Mouse (Mus musculus) gonadal fat pad, adult 2 months (tissue): ENCODE measurements at regions not wholly inside any gene's neighbourhood (a gene's known extent, or its start where the extent isn't known, plus 50 kb on each side); places are given as distances from the start of the nearest gene placed in this dataset.

ENCODE experiments used
- DNase-seq: peaks from one replicate; pipeline ENCODE4 v3.0.0-alpha.2; 2012; ENCODE audit warnings: low read depth

DNA sequence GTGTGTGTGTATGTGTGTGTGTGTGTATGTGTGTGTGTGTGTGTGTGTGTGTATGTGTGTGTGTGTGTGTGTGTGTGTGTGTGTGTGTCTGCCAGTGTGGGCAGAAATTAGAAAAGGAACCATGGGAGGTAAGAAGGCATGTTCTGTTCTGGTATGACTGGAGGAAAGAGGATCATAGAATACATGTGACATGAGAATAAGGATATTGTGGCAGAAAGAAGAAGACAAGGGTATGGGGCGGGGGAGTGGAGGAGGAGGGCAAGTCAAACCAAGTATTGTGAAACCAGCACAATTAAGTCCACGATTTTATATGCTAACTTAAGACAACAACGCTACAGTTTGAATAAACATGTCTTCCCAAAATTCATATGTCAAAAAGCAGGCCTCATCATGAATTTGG lies 117.4 kb upstream of the Ankrd55 start:
- no peak for DNase-seq

DNA sequence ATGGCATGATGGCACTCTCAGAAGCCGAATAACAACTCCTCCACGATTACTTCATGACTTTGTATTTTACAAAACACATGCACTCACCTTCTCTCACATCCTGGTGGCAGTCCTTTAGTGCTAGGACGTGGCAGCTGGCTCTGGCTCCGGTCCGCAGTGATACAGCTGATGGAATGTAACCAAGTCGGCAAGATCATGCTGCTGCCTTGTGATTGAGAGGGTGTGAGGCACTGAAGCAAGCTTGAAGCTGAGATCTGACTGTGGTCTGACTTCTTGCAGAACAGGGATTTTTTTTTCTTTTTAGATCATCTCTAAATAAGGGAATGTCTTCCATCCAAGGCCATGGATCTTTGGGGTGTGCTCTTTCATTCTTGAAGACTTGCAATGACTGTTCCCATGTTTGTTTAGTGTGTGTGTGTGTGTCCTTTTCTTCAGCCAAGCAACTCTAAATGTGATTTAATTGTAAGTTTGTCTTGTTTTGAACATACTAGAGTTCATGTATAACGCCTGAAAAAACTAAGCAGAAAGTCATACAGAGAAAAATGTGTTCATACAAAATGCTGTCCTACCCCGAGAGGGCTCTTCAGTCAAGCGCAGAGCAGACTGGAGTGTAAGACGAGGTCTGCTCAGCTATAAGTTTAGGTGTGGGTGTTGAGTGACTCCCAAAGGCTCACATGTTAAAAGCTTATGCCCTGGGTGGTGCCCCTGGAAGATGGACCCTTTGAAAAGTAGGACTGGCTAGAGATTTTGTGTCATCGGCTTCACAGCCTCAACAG lies 116.1 kb upstream of the Ankrd55 start:
- DNase-seq: no peak

DNA sequence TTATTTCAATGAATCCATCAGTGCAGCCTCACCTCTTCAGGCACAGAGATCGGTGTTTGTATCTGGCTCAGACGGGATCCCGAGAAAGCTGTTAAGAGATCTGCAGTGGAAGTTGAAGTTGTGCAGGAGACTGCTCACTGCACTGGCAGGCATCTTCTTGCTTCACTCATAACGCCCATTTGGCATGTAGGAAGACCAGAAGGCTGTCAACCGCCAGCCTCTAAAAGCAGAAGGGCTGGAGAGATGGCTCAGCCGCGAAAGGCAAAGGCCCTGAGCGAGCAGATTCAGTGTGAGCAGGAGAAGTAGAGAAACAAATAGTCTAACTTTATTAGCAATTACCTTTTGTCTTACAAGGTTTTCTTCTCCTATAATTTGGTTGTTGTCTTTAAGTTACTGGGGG lies 114.3 kb upstream of the Ankrd55 start:
- DNase-seq: no peak

DNA sequence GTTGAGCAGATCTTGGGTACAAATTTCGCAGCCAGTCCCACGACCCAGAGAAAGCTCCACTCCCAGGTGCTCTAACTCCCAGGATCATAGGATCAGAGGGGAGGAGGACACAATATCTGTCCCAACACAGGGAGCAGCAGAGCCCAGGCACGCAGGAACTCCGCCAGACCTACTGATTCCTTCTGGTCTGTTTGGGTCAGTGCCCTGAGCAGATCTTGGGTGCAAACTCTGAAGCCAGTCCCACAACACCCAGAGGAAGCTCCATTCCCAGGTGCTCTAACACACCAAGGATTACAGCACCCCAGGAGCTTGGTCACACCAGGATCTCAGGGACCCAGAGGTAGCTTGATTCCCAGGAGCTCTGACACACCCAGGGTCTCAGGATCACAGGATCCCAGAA lies 110.2 kb upstream of the Ankrd55 start:
- no peak for DNase-seq

DNA sequence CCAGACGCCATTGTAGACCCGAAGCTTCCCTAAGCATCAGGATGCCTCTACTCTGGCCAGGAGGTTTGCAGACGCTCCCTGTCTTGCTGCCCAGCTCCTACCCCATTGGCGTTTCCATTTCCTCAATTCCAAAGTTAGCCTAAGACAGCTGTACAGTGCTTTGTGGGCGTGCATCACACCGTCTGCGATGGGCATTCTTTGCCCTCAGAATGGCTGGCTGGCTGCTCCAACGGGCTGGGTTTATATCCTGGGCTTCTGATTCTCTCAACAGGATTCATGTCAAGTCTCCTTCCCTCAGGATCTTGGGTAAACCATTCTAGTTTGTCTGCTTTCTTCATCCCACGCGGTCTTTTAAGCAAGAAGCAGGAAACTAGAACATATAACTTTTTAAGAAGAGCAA lies 104.3 kb upstream of the Ankrd55 start:
- DNase-seq: no peak

DNA sequence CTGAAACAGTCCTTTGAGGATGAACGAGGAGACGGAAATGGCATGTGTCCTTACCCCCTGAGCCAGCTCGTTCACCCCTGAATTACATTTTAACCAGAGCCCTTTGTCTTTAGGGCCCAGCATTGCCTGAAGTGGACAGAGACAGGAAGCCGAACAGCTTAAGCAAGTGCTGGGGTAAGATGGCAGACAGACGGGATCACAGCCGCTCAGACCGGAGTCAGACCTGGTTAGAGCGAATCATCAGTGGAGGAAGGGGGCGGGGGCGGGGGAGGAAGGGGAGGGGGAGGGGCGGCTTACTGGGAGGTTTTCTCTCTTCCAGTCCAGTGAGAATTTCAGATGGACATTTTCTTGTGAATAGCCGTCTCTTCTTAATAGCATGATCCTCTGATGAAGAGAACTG lies 103.1 kb upstream of the Ankrd55 start:
- no peak for DNase-seq

DNA sequence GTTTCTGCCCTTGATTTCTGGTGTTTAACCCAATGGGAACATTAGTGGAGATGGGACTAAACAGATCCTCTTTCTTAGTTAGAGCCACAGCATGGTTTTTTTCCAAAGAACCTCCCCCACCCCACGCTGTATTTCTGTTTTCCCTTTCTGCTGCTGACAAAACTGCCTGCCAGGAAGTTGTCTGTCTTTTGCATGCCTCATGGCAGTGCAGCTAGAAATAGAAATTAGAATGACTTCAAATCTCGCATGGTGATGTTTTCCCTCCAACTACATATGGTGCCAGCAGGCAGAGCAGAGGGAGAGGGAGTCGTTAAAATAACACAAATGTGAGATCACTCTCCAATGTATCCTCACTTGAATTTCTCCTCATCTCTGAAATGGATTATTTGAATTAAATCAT lies 101.0 kb upstream of the Ankrd55 start:
- no peak for DNase-seq

DNA sequence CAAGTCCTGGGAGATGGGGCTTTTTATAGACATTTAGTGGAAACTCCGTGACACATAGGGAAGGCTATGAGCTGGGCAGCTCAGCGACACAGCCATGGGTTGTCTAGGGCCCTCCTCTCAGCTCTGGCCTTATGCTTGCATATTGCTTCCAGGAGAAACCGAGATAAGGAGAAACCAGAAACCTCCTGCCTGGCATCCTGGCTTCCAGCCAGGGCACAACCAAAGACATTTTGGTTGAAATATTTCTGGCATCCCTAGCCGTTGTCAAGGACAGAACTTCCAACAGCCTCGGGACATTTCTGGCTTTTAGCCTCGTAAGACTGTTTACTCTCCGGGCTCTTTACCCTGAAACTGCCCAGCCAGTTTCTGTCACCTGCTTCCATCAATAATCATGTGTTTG lies 99.9 kb upstream of the Ankrd55 start:
- no peak for DNase-seq

DNA sequence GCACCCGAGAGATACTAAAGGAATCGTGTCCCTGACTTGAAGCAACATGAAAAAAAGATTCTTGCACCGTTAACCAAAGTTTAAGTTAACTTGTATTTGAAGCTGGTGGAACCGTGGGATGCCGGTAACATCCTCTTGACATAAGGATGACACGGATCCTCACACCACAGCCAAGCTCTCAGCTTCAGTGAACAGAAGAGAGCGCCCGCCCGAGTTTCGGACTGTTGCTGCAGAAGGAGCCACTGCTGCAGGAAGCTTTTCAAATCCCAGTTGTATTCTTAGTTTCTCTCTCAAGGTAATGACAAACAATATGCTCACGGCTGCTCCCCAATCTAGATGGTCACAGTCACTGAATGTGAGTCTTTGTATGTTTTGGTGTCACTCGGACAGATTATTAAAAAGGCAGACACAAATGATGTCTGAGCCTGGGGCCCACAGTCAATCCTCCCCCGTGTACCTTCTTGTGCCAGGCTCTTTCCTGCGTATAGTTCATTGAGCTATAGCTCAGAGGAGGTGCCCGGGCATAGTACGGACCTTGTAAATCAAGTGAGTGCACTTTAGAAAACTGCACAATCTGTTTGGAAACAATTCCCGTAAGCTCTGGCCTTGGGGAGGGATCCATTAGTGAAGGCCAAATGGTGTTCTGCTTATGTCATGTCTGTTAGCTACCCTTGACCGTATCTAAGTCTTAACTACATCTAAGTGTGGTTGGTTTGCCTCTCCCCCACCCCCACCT lies 99.3 kb upstream of the Ankrd55 start:
- DNase-seq: no peak

DNA sequence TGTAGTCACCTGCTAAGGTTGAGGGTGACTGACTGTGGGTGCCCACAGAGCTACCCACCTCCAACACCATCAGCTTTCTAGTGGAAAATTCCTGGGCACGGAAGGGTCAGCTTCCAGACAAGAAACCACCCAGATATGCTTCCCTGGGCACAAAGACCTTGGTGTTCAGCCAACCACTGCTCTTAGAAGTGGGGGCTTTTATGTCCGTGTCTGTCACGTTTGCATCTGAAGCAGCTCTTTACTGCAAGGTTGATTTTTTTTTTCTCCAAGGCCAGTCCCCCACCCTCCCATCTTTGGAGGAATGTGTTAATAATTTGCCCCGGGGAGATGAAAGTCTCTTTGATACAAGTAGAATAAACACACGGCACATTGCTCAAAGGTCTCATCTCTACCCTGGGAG lies 98.6 kb upstream of the Ankrd55 start:
- no peak for DNase-seq

DNA sequence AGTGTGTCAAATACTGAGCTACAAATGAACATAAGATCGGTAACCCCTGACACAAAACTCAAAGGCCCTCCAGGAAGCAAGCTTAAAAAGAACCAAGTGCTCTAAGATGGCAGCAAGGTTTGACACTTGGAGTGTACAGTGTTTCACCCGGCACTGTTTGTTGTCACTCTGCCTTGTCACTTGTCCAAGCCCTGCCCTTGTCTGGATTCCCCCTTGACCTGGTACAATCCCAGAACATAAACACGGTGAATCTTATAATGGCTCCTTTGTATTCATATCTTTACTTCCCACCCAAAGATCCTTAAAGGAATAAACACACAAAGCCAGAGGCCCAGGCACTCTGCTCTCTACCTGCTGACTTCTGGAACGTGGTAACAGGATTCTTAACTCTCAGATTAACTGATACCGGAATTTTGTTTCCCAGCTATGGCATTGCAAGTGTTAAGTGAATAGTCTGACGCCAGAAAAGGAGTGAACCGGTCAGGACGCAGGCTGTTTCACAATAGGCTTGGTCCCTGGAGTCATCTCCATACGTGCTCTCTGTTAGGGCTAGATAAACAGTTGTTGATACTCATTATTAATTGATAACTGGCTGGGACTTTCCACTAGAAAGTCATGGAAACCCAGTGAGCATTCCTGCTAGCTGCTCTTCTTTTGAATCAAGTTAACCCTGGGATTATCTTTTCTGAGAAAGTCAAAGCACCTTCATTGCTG lies 95.9 kb upstream of the Ankrd55 start:
- no peak for DNase-seq

DNA sequence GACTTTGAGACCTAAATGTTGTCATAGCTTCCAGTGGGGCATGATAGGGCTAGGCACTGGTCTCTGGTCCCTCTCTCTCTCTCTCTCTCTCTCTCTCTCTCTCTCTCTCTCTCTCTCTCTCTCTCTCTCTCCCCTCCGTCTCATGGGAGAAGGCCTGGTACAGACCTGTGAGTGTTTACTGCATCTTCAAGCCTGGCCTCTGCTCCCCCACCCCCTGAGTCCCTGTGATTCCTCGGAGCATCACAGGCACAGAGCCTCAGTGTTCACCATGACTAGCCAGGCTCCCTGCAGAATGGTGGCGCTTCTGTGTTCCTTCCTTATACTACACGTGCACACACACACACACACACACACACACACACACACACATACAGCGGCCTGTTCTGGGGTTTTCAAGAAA lies 94.6 kb upstream of the Ankrd55 start:
- no peak for DNase-seq

DNA sequence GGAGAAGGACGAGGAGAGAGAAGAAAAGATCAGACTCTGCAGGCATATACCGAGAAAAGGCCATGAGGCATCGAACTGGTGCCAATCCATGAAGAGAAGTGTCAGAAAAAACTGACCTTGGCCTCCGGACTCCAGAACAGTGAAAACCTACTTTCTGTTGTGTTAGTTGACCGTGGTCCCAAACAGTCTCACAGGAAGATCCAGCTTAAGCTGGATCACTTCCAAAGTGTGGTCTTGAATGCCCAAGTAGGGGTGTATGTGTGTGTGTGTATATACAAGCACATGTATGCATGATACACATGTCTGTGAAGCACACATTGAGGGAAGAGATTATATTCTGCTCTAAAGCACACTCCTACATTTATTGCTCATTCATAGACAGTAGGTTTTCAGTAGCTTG lies 93.3 kb upstream of the Ankrd55 start:
- DNase-seq: no peak

DNA sequence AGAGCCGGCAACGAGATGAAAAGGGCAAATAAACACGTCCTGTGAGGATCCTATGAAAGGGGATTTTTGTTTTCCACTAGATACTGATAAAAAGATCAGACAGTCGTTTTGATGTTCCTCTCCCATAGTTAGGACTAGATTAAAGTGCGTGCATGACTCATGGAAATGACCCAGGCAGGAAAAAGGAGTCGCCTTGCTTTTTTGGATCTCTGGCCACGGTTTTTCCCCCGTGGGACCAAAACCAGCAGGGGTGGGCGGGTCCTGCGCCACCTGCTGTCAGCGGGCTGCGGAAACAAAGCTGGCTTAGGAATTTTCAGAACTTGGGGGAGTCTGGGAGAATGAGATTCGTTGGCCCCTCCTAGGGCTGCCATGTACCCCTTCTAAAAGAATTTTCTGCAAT lies 91.5 kb upstream of the Ankrd55 start:
- DNase-seq: no peak

DNA sequence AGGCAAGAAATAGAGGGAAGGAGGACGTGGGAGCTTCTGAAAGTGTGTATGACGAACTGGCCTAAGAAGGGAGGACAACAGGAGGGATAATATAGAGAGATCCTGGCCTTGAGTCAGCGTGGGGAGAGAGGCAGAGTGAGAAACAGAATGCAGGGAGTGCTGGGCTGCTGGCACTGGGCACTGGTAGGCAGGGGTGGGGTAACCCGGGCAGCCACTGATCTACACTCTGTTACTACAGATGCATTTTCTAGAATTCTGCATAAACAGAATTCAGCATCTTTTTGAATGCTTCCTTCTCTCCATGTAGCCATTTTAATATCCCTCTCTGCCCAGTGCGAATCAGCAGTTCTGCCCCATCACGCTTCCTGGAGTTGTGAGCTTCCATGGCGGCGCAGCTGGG lies 84.5 kb upstream of the Ankrd55 start:
- DNase-seq: no peak

DNA sequence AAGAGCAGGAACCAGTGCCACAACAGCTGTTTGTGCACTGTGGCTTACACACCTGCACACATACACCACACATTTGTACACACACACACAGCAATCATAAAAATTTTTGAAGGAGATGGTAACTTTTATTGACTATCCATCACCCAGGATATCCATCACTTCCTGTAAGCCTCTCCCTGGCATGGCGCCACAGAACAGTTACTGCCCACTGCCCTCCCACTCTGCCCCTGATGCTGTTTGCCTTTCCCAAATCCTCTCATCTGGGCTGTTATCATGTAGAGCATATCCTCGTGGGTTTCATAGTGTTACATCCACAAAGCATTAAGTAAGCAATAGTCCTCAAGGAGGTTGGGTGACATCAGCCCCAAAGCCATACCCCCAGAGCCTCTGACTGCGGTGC lies 84.0 kb upstream of the Ankrd55 start:
- no peak for DNase-seq

DNA sequence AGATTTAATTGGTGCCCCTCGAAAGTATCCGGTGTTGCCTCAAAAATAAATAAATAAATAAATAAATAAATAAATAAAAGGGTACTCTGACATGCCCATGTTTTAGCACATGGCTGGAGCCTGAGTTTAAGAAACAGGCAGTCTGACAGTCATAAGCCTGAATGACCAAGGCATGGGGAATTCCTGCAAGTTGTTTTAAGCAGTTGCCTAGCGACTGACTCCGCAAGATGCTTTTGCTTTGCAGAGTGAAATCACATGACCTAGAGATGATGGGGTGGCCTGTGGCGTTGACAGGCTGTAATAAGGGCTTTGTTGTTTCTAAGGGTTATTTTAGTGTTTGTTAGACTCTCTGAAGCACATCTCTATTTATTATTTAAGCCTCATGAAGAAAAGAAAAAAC lies 83.4 kb upstream of the Ankrd55 start:
- no peak for DNase-seq

DNA sequence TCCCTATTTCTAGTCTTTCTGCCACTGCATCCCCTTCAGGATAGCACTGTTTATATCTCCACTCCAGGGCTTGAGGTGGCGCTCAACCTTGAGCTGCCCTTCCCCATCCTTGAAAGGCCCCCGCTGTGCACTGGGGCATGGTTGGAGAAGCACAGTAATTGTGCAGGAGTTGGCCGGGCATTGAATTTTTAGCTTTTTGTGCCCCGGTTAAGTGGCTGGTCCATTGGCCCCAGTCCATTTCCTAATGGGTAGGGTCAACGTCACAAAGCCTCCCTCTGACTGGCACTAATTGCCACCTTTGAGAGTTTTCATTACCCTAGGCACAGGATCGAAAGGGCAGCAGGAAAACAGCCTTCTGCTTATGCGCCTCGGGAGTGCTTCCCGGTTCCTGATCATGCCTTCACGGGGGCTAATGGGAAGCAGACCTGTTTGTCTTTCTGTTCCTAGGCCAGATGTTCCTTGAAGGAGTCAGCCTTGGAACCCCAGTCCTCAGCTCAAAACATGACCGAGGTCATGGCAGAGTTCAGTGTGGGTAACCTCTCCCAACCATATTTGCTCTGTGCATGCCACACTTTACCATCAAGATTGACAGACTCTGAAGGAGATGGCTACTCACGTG lies 80.5 kb upstream of the Ankrd55 start:
- DNase-seq: no peak

DNA sequence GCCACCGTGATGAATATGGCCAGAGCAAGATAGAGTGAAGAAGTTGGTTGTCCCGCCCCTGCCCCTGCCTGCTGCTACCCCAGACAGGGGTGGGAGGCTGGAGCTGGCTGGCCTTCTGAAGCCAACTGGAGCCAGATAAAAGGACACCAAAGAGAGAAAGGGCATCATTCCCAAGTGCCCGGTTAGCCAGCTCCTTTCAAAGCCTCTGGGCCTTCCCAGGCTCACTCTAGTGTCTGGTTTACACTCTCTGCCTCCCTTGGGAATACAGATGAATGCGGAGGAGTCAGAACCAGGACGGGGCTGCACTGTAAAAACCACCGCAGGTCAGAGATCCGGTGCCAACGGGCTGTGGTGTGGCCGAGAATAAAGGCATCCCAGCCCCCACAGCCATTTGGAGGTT lies 76.4 kb upstream of the Ankrd55 start:
- no peak for DNase-seq

DNA sequence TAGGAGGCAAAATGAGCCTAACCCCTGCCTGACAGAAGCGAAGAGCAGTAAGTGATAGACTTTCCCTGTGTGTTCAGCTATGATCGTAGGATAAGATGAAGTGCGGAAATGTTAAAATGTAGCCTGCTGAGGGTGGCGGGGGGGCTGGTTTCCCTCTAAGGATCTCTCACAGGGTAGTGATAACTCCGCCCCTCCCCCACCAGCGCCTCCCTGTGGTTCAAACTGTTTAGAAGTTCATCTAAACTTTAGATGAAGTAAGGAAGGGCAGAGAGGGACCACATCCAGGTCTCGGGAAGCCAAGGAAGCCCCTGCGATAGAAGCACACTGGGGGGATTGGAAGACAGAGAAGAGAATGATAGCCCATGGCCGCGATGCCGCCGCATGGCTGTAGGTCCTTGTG lies 75.9 kb upstream of the Ankrd55 start:
- no peak for DNase-seq

DNA sequence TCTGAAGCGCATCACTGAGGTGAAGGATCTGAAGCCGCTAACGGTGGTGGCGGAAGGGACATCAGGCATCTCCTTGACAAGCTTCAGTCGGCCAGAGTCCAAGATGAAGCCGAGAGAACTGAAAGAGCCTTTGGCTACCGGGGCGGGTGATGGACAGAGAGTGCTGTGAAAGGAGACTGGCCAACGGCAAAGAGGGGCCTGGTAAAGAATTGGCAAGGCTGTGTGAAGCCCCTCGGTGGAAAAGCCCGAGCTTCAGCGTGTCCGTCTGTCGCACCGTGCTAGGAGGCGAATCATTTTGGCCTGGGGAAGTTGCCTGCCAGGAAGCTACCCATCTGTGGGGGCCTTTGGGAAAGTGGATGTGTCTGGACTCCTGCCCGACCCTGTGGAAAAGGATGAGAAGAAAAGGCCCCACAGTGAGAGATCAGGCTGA lies 74.6 kb upstream of the Ankrd55 start:
- DNase-seq: no peak

DNA sequence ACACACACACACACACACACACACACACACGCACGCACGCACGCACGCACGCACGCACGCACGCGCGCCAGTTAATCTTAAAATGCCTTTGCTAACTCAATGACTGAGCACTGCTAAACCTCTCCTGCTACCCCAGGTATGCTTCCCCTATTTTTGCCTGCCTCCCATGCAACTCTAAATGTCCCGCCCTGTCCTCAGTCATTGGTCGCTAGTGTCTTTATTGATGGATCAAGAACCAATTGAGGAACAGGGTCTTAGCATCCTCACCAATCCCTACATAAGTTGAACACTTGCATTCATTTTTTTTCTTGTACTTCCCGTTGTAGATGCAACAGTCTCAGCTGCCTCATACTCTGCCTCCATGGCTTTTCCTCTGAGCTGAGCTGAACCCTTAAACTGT lies 72.2 kb upstream of the Ankrd55 start:
- DNase-seq: no peak

DNA sequence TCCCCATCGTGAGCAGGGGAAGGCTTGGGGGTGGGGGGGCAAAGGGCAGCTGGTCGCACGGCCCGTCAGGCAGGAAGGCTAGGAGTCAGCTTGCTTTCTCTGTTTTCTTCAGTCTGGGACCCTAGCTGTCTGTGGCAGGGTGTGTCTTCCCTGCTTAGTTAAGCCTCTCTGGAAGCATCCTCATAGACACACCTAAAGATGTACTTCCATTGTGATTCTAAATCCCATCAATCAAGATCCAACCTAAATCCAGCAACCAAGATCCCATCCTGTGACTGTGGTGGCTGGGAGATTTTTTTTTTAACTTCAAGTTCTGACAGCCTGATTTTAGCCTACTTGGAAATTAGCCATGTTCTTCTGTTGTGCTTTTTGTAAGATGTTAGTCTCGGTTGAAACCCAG lies 69.9 kb upstream of the Ankrd55 start:
- DNase-seq: no peak
